Mouse (Mus musculus) hindbrain, postnatal 0 days (tissue): ENCODE data around the gene Lrrk1. TPM values are rescaled to one million over a fixed set of nuclear protein-coding genes. Genes with fewer than 3 reads are reported as not detected.
A peak's percentile ranks its signal among the peaks of the same experiment; 100 is the strongest.

Experiments used
- ATAC-seq: fragments of 200-750 bp; cut with Nextera tagmentation; 2 replicates; pipeline ENCODE4 v1.8.0; 2017; ENCODE audit warnings: mild to moderate bottlenecking, moderate TSS enrichment, moderate library complexity
- DNase-seq: peaks from one replicate; pipeline ENCODE4 v3.0.0-alpha.2; 2015; ENCODE audit warnings: low spot score
- H3K27ac ChIP-seq: fragments of 300-500 bp; sonication (generic); 2 replicates; pipeline ENCODE4 v1.5.1; 2014; ENCODE audit warnings: mild to moderate bottlenecking
- H3K27me3 ChIP-seq: fragments of 300-500 bp; sonication (generic); 2 replicates; pipeline ENCODE4 v1.6.1; 2014; ENCODE audit warnings: low read length, mixed read lengths; ENCODE audit not compliant: insufficient read depth
- H3K36me3 ChIP-seq: fragments of 300-500 bp; sonication (generic); 2 replicates; pipeline ENCODE4 v1.6.1; 2014; ENCODE audit warnings: low read length, mixed read lengths; ENCODE audit not compliant: insufficient read depth
- H3K4me1 ChIP-seq: fragments of 300-500 bp; sonication (generic); 2 replicates; pipeline ENCODE4 v1.6.1; 2014; ENCODE audit warnings: antibody characterized with exemption, low read length, mixed read lengths; ENCODE audit not compliant: insufficient read depth
- H3K4me2 ChIP-seq: fragments of 300-500 bp; sonication (generic); 2 replicates; pipeline ENCODE4 v1.6.1; 2014; ENCODE audit warnings: low read depth, mild to moderate bottlenecking, low read length, moderate library complexity, mixed read lengths
- H3K4me3 ChIP-seq: fragments of 300-500 bp; sonication (generic); 2 replicates; pipeline ENCODE4 v1.5.1; 2014; ENCODE audit warnings: low read length
- H3K9ac ChIP-seq: fragments of 300-500 bp; sonication (generic); replicated peaks from 2 replicates; pipeline ENCODE4 v1.6.1; 2014; ENCODE audit warnings: mild to moderate bottlenecking, low read length, moderate library complexity, mixed read lengths
- H3K9me3 ChIP-seq: fragments of 300-500 bp; sonication (generic); 2 replicates; pipeline ENCODE4 v1.6.1; 2016; ENCODE audit warnings: low read length, mixed read lengths
- CTCF ChIP-seq: IDR thresholded peaks from 2 replicates; pipeline ENCODE4 v1.5.1; 2016; ENCODE audit warnings: antibody characterized with exemption, control low read depth, low read depth
- WGBS: fragments of 180-500 bp; shearing (Covaris S2); extraction: QIAGEN DNeasy Blood & Tissue Kit; methylation state at CpG from one replicate; pipeline ENCODE4 v1.1.7; 2014; 5-methylcytosine and 5-hydroxymethylcytosine counted together
- polyA plus RNA-seq: library from polyadenylated mRNA; unstranded; fragments of >200 nt; fragmentation: Nextera tagmentation; extraction: Ambion mirVana; gene quantifications from 2 replicates; pipeline ENCODE4 v1.2.1, GENCODE M21; 2015
- total RNA-seq: library from RNA; depleted of rRNA; stranded (reverse); fragments of >200 nt; gene quantifications from 2 replicates; pipeline ENCODE4 v1.2.3, GENCODE M21; 2014

The Lrrk1 gene
- total and polyA plus RNA-seq, 2 experiments from 2014 or later, result 2.5 to 4.1 TPM

DNA sequence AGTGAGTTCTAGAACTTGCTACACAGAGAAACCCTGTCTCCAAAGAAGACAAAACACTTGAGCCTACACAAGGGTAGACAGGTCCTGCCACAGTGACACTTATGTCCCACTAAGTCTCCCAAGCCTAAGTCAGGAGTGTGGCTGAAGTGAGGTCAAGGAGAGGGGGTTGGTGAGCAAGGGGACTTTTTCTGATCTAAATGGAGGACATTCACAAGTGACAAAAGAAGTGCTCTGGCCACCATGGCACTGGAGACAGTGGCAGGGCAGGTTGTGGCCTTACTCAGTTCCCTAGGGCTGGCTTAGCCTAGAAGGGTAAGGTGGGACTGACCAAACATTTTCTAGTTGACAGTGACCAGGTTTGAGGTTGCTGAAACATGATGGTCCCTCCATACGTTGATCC, 172.2 kb downstream of the Lrrk1 start:
- no peak for TF ChIP-seq CTCF
- ATAC-seq (no peak), DNase-seq (no peak)
- H3K4me1 ChIP-seq, result peaks cover 16% of the 10 kb centered on the region
- H3K36me3 ChIP-seq, result no peaks in the 10 kb centered on the region
- H3K9ac ChIP-seq, result no peak overlapping the region
- no peaks in the 10 kb centered on the region for H3K9me3 ChIP-seq
- no peaks in the 10 kb centered on the region for H3K27me3 ChIP-seq
- H3K4me3 ChIP-seq, result no peak overlapping the region
- 95% methylated on average over 1 of the region's 1 CpGs for WGBS
- H3K27ac ChIP-seq, result no peak overlapping the region
- H3K4me2 ChIP-seq, result no peak overlapping the region

DNA sequence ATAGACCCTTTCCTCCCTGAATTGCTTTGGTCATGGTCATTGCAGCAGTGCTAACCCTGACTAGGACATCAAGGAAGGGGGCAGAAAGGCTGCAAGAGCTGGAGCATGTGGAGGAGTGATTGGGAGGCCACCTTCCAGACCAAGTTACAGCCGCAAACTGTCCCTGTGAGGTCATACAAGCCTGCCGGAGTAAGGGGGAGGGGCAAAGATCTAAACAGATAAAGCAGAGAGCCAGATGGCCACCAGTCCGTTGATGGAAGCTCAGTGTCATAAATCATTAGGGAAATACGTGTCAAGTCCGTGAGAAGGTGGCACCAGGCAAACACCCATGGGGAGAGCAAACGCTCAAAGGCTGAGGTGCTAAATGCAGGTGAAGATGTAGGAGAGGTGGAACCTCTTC, 173.7 kb downstream of the Lrrk1 start:
- Histone ChIP-seq H3K4me2 (no peak overlapping the region), H3K4me3 (no peak overlapping the region), H3K4me1 (peaks cover 16% of the 10 kb centered on the region), H3K9ac (no peak overlapping the region), H3K27ac (no peak overlapping the region), H3K36me3 (no peaks in the 10 kb centered on the region), H3K27me3 (no peaks in the 10 kb centered on the region), H3K9me3 (no peaks in the 10 kb centered on the region)
- WGBS, result 64% methylated on average over 6 of the region's 6 CpGs
- DNase-seq (peak; percentile 28), ATAC-seq (no peak)
- TF ChIP-seq CTCF, result no peak

- H3K9ac ChIP-seq, result no peak overlapping the region
- no peak overlapping the region for H3K4me3 ChIP-seq
- no peak overlapping the region for H3K4me2 ChIP-seq
- H3K36me3 ChIP-seq, result no peaks in the 10 kb centered on the region
- TF ChIP-seq CTCF, result no peak
- peaks cover 8% of the 10 kb centered on the region; the same call in 1 of the 2 replicates for H3K4me1 ChIP-seq
- DNase-seq (no peak), ATAC-seq (no peak)
- H3K27me3 ChIP-seq, result no peaks in the 10 kb centered on the region
- WGBS, result 95% methylated on average over 1 of the region's 1 CpGs
- no peak overlapping the region for H3K27ac ChIP-seq
- H3K9me3 ChIP-seq, result no peaks in the 10 kb centered on the region
Observed at GRCm38 (mm10) chr7:66212887-66213286, 175.3 kb downstream of the Lrrk1 start.

DNA sequence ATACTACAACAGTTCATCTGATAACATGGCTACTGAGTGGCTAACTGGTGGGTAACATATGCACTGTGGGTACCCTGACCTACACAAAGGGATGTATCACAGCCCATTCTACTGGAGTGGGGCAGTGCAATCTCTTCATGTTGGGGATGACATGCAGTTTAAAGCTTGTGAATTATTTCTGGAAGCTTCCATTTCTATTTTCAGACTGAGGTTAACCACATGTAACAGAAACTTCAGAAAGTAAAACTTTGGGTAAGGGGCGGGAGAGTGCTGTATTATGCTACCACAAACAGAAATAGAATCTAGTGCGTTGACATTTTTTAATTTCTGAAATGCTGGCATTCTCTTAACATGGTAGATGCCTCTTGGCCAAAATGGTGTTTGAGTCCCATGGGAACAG, 178.2 kb downstream of the Lrrk1 start:
- Histone ChIP-seq H3K36me3 (no peaks in the 10 kb centered on the region), H3K4me2 (no peak overlapping the region), H3K9ac (no peak overlapping the region), H3K4me3 (no peak overlapping the region), H3K4me1 (no peaks in the 10 kb centered on the region), H3K27ac (no peak overlapping the region), H3K9me3 (peaks cover 6% of the 10 kb centered on the region; the same call in 1 of the 2 replicates), H3K27me3 (no peaks in the 10 kb centered on the region)
- no peak for TF ChIP-seq CTCF
- no peak for DNase-seq
- 88% methylated on average over 2 of the region's 2 CpGs for WGBS
- no peak for ATAC-seq

GRCm38 (mm10) chr7:66201657-66202056, 186.5 kb downstream of the Lrrk1 start:
- ATAC-seq, result no peak
- Histone ChIP-seq H3K9ac (no peak overlapping the region), H3K4me2 (no peak overlapping the region), H3K4me3 (no peak overlapping the region), H3K36me3 (no peaks in the 10 kb centered on the region), H3K9me3 (no peaks in the 10 kb centered on the region), H3K4me1 (0 out of 2 replicates have a peak, but pooled peaks cover 6% of the 10 kb centered on the region), H3K27ac (no peak overlapping the region), H3K27me3 (no peaks in the 10 kb centered on the region)
- TF ChIP-seq CTCF, result no peak
- WGBS, result 90% methylated on average over 2 of the region's 2 CpGs
- DNase-seq, result no peak

- ATAC-seq (peak; percentile 51; the same call in 1 of the 2 replicates), DNase-seq (peak; percentile 56)
- Histone ChIP-seq H3K27me3 (no peaks in the 10 kb centered on the region), H3K36me3 (no peaks in the 10 kb centered on the region), H3K9ac (no peak overlapping the region), H3K4me3 (no peak overlapping the region), H3K4me1 (0 out of 2 replicates have a peak, but pooled peaks cover 6% of the 10 kb centered on the region), H3K27ac (no peak overlapping the region), H3K9me3 (no peaks in the 10 kb centered on the region), H3K4me2 (no peak overlapping the region)
- WGBS, result 35% methylated on average over 8 of the region's 8 CpGs
- TF ChIP-seq CTCF, result no peak
Observed at GRCm38 (mm10) chr7:66200791-66201450, 187.2 kb downstream of the Lrrk1 start.

- ATAC-seq, result no peak
- H3K4me1 ChIP-seq, result 0 out of 2 replicates have a peak, but pooled peaks cover 6% of the 10 kb centered on the region
- H3K4me2 ChIP-seq, result no peak overlapping the region
- no peaks in the 10 kb centered on the region for H3K9me3 ChIP-seq
- WGBS, result 85% methylated on average over 3 of the region's 3 CpGs
- no peak for DNase-seq
- no peak overlapping the region for H3K9ac ChIP-seq
- no peak for TF ChIP-seq CTCF
- no peaks in the 10 kb centered on the region for H3K36me3 ChIP-seq
- no peak overlapping the region for H3K27ac ChIP-seq
- no peak overlapping the region for H3K4me3 ChIP-seq
- no peaks in the 10 kb centered on the region for H3K27me3 ChIP-seq
Observed at GRCm38 (mm10) chr7:66200383-66200782, 187.8 kb downstream of the Lrrk1 start.
